Mouse (Mus musculus) stomach, postnatal 0 days (tissue): Measurements from ENCODE around the gene Creb5. TPM values are rescaled to one million over a fixed set of nuclear protein-coding genes. Genes with fewer than 3 reads are reported as not detected.

Experiments used
- ATAC-seq: fragments of 200-750 bp; cut with Nextera tagmentation; 2 replicates; pipeline ENCODE4 v1.8.0; 2017; ENCODE audit not compliant: low FRiP score, low TSS enrichment
- DNase-seq: peaks from one replicate; pipeline ENCODE4 v3.0.0-alpha.2; 2016; ENCODE audit warnings: low spot score
- H3K27ac ChIP-seq: fragments of 300-500 bp; sonication (generic); replicated peaks from 2 replicates; pipeline ENCODE4 v1.5.1; 2014; ENCODE audit warnings: mild to moderate bottlenecking, control low read depth
- H3K27me3 ChIP-seq: fragments of 300-500 bp; sonication (generic); 2 replicates; pipeline ENCODE4 v1.6.1; 2014; ENCODE audit warnings: low read length; ENCODE audit not compliant: control insufficient read depth, insufficient read depth
- H3K36me3 ChIP-seq: fragments of 300-500 bp; sonication (generic); 2 replicates; pipeline ENCODE4 v1.6.1; 2014; ENCODE audit warnings: low read length, mixed read lengths; ENCODE audit not compliant: control insufficient read depth, insufficient read depth
- H3K4me1 ChIP-seq: fragments of 300-500 bp; sonication (generic); replicated peaks from 2 replicates; pipeline ENCODE4 v1.6.1; 2014; ENCODE audit warnings: antibody characterized with exemption; ENCODE audit not compliant: control insufficient read depth, insufficient read depth
- H3K4me2 ChIP-seq: fragments of 300-500 bp; sonication (generic); replicated peaks from 2 replicates; pipeline ENCODE4 v1.6.1; 2014; ENCODE audit warnings: low read depth, mild to moderate bottlenecking, control low read depth, moderate library complexity
- H3K4me3 ChIP-seq: fragments of 300-500 bp; sonication (generic); 2 replicates; pipeline ENCODE4 v1.5.1; 2014; ENCODE audit warnings: low read depth, low read length, control low read depth
- H3K9ac ChIP-seq: fragments of 300-500 bp; sonication (generic); 2 replicates; pipeline ENCODE4 v1.6.1; 2014; ENCODE audit warnings: mild to moderate bottlenecking, low read length, control low read depth, mixed read lengths
- H3K9me3 ChIP-seq: fragments of 300-500 bp; sonication (generic); 2 replicates; pipeline ENCODE4 v1.6.1; 2016; ENCODE audit warnings: low read length; ENCODE audit not compliant: control insufficient read depth
- CTCF ChIP-seq: IDR thresholded peaks from 2 replicates; pipeline ENCODE4 v1.5.1; 2016; ENCODE audit warnings: antibody characterized with exemption, low read depth, mild to moderate bottlenecking, moderate library complexity
- EP300 ChIP-seq: optimal IDR thresholded peaks from 2 replicates; pipeline ENCODE3; 2016; ENCODE audit warnings: antibody characterized with exemption
- WGBS: fragments of 180-500 bp; shearing (Covaris S2); extraction: QIAGEN DNeasy Blood & Tissue Kit; methylation state at CpG from one replicate; pipeline ENCODE4 v1.1.7; 2014; 5-methylcytosine and 5-hydroxymethylcytosine counted together
- polyA plus RNA-seq: library from polyadenylated mRNA; unstranded; fragments of >200 nt; fragmentation: Nextera tagmentation; extraction: Ambion mirVana; gene quantifications from 2 replicates; pipeline ENCODE4 v1.2.1, GENCODE M21; 2015

Gene Creb5
- polyA plus RNA-seq, 1 experiment from 2014 or later: 3.2 TPM

GRCm38 (mm10) chr6:53604386-53604785 lies 317.3 kb downstream of the Creb5 start:
- no peak for ATAC-seq
- H3K27me3 ChIP-seq: no peaks in the 10 kb centered on the region
- H3K27ac ChIP-seq: no peak overlapping the region
- no peak for TF ChIP-seq CTCF
- no peak for TF ChIP-seq EP300
- H3K4me2 ChIP-seq: no peak overlapping the region
- no peak for DNase-seq
- no peaks in the 10 kb centered on the region for H3K36me3 ChIP-seq
- H3K4me3 ChIP-seq: no peak overlapping the region
- no peaks in the 10 kb centered on the region for H3K9me3 ChIP-seq
- H3K4me1 ChIP-seq: no peaks in the 10 kb centered on the region; the same call in 1 of the 2 replicates
- WGBS: 81% methylated on average over 3 of the region's 3 CpGs
- H3K9ac ChIP-seq: no peak overlapping the region

- H3K27me3 ChIP-seq: no peaks in the 10 kb centered on the region
- TF ChIP-seq EP300 (no peak), CTCF (no peak)
Observed at GRCm38 (mm10) chr6:53605184-53605583, 318.1 kb downstream of the Creb5 start.

DNA sequence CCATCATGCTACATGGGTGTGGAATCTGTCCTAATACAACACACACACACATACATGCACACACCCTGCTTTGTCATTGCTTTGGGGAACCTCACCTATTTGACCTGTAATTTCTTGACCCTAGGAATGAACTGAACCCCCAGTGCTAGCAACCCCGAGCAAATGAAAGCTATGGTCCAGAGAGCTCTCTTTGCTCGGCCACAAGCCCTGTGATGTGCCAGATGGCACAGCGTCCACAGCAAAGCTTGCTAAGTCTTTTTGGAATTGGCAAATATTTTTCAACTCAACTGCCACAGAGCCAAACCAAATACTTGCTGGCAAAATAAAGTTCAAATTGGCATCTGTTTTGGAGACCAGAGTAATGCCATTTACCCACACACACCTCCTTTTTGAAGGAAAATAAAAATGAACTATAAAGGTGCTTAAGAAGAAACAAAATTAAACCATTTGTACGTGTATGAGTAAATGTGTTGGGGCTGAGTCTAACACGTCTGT lies 324.4 kb downstream of the Creb5 start:
- Histone ChIP-seq H3K27ac (no peak overlapping the region), H3K9me3 (no peaks in the 10 kb centered on the region), H3K27me3 (no peaks in the 10 kb centered on the region), H3K4me2 (no peak overlapping the region), H3K36me3 (no peaks in the 10 kb centered on the region), H3K9ac (no peak overlapping the region), H3K4me1 (no peaks in the 10 kb centered on the region), H3K4me3 (no peak overlapping the region)
- ATAC-seq (no peak), DNase-seq (no peak)
- TF ChIP-seq EP300 (no peak), CTCF (no peak)
- 80% methylated on average over 5 of the region's 5 CpGs for WGBS

More at GRCm38 (mm10) chr6:53605184-53605583, 318.1 kb downstream of the Creb5 start:
- Histone ChIP-seq H3K4me2 (no peak overlapping the region), H3K9me3 (no peaks in the 10 kb centered on the region), H3K9ac (no peak overlapping the region), H3K4me1 (no peaks in the 10 kb centered on the region), H3K27ac (no peak overlapping the region), H3K4me3 (no peak overlapping the region), H3K36me3 (no peaks in the 10 kb centered on the region)
- no peak for DNase-seq
- no peak for ATAC-seq
- 82% methylated on average over 2 of the region's 2 CpGs for WGBS

DNA sequence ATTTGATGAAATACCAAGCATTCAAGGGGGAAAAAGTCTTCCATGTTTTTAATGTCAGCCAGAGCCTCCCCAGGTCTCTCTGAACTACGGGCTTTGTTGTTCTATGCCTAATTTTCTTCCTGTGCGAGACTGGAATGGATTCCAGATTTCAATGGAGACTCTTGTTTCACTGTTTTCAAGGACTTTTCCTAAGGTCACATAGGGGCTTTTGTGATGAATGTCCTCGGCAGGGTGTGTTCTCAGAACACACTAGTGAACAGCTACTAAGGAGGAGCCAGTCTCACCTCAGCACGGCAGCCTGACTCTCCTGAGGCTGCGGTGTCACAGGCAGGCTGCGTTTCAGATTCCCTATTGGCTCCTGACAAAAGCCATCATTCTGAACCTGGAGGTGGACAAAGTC lies 325.6 kb downstream of the Creb5 start:
- no peaks in the 10 kb centered on the region for H3K9me3 ChIP-seq
- DNase-seq (no peak), ATAC-seq (no peak)
- H3K36me3 ChIP-seq: no peaks in the 10 kb centered on the region
- no peaks in the 10 kb centered on the region for H3K4me1 ChIP-seq
- no peak overlapping the region for H3K27ac ChIP-seq
- no peaks in the 10 kb centered on the region for H3K27me3 ChIP-seq
- no peak overlapping the region for H3K4me2 ChIP-seq
- TF ChIP-seq EP300 (no peak), CTCF (no peak)
- H3K9ac ChIP-seq: no peak overlapping the region
- 44% methylated on average over 6 of the region's 6 CpGs for WGBS
- H3K4me3 ChIP-seq: no peak overlapping the region

DNA sequence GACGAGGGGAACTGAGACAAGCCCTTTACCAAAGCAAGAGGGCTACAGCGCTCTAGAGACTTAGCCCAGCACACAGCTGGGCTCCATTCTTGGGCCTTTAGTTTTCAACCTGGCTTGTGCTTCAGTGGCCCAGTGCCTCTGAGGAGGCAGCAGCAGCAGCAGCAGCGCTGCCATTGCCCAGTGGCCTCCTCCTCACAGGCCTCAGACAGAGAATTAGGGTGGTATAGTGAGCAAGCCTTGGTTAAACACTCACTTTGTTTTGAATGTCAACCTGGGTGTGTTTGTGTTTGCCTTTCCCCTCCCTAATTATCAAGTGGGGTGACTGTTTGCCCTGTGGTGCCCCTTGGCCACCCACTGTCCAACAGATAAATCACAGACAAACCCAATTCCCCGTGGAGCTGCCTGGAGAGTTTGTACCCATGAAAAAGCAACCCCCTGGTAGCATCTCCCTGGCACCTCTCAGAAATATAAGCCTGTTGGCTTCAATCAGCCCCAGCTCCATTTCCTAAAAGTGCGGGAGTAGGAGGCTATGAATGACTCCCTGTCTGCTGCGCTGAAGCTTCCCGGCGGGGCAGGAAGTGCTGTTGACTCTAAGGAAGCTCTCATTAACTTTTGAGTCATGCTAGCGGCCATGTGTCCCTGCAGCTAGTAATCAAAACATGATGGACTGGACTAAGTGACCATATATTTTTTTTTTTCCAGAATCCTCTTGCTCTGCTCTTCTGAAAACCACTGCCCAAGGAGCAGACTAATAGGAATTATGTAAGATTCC lies 328.6 kb downstream of the Creb5 start:
- 0 out of 2 replicates have a peak overlapping the region, but pooled peaks have one; percentile 20 for H3K27ac ChIP-seq
- ATAC-seq: peak; percentile 30; the same call in 1 of the 2 replicates
- H3K4me3 ChIP-seq: no peak overlapping the region
- no peaks in the 10 kb centered on the region for H3K27me3 ChIP-seq
- H3K4me2 ChIP-seq: no peak overlapping the region
- DNase-seq: peak; percentile 38
- H3K9ac ChIP-seq: no peak overlapping the region
- no peaks in the 10 kb centered on the region for H3K36me3 ChIP-seq
- 49% methylated on average over 9 of the region's 9 CpGs for WGBS
- no peaks in the 10 kb centered on the region for H3K4me1 ChIP-seq
- no peaks in the 10 kb centered on the region for H3K9me3 ChIP-seq
- TF ChIP-seq EP300 (no peak), CTCF (no peak)

GRCm38 (mm10) chr6:53618164-53618563 lies 331.1 kb downstream of the Creb5 start:
- 0 out of 2 replicates have a peak overlapping the region, but pooled peaks have one; percentile 35 for H3K27ac ChIP-seq
- H3K36me3 ChIP-seq: no peaks in the 10 kb centered on the region
- DNase-seq: peak; percentile 42
- no peak overlapping the region for H3K4me3 ChIP-seq
- no peaks in the 10 kb centered on the region for H3K27me3 ChIP-seq
- 38% methylated on average over 8 of the region's 8 CpGs for WGBS
- ATAC-seq: peak; percentile 83
- no peak for TF ChIP-seq EP300
- TF ChIP-seq CTCF: no peak
- H3K4me2 ChIP-seq: no peak overlapping the region
- no peaks in the 10 kb centered on the region for H3K4me1 ChIP-seq
- H3K9me3 ChIP-seq: no peaks in the 10 kb centered on the region
- H3K9ac ChIP-seq: no peak overlapping the region
